Mouse (Mus musculus) macrophage (primary cell): Measurements from ENCODE around the gene Ctnna3. TPM values are rescaled to one million over a fixed set of nuclear protein-coding genes. Genes with fewer than 3 reads are reported as not detected.
"Not testable (repeated sequence)": the region's sequence is repeated elsewhere in the genome, so short reads cannot be mapped to it uniquely, and the experiment has no call there.

ENCODE experiments used
- H3K27ac ChIP-seq: fragments of 350-480 bp; formaldehyde crosslinking; 2 replicates; pipeline ENCODE4 v1.9.0; 2021
- H3K36me3 ChIP-seq: fragments of 350-480 bp; formaldehyde crosslinking; 2 replicates; pipeline ENCODE4 v1.9.0; 2021; ENCODE audit errors: inconsistent target
- H3K4me3 ChIP-seq: fragments of 350-480 bp; formaldehyde crosslinking; 2 replicates; pipeline ENCODE4 v1.9.0; 2021; ENCODE audit errors: inconsistent target
- H3K79me2 ChIP-seq: fragments of 350-480 bp; formaldehyde crosslinking; 2 replicates; pipeline ENCODE4 v1.9.0; 2021; ENCODE audit errors: inconsistent target
- WGBS: methylation state at CpG from one replicate; pipeline ENCODE4 v1.1.7; 2026; ENCODE audit warnings: inconsistent platforms; ENCODE audit not compliant: missing documents; 5-methylcytosine and 5-hydroxymethylcytosine counted together
- polyA plus RNA-seq: library from polyadenylated mRNA; stranded (reverse); fragments of 250-400 nt; gene quantifications from 3 replicates; pipeline ENCODE4 v1.2.4, GENCODE M21; 2018; ENCODE audit warnings: inconsistent platforms
- total RNA-seq, 78 experiments: library from RNA; depleted of rRNA; stranded (reverse); fragments of 250-400 nt; gene quantifications; 1 replicate in 9 of 78; 2 replicates in 24 of 78; 3 replicates in 43 of 78; 4 replicates in 2 of 78; pipeline ENCODE4 v1.2.4; 2018; ENCODE audit warnings: inconsistent platforms in 56 of 78

The Ctnna3 gene
- total RNA-seq (2018; cell fraction: chromatin; rRNA removed), result not detected
- total RNA-seq (2018; cell fraction: cytosol; rRNA removed), result not detected
- total RNA-seq (2018; cell fraction: nucleus; rRNA removed), result under 1 TPM in 1 of 26 experiments, not detected in 25; 0.33 TPM
- not detected in 3 replicates for polyA plus RNA-seq

DNA sequence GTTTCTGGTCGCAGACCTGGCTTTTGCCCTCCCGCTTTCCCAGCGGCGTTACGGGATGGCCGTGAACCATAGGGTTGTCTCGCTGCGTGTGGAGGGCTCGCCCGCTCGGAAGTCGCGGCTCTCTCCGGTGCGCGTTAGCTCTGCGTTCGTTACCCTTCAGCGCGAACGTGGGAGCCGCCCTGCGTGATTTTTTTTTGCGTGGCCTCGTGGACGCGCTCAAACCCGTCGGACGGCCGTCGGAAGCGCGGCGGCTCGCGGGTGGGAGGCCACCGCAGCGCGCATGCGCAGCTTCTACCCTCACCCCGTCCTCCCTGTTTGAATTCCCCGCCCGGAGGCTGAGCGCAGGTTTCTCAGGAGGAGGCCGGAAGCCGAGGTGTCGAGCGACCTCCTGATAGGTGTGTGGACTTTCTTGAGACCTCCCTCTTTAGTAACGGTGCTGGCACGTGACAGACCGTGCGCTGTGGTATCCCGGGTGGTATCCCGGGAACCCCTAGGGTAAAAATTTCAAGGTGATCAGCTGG, at the start of gene Ctnna3:
TSS of gene Ctnna3 (plus strand) at position 314 of the 521 bp plus-strand sequence.
- Histone ChIP-seq H3K4me3 (peak within 1 kb of the TSS; percentile 59), H3K79me2 (no peaks in the 10 kb centered on the region), H3K36me3 (no peaks in the 10 kb centered on the region), H3K27ac (no peak within 1 kb of the TSS)
- 1% methylated on average over 55 of the region's 55 CpGs for whole genome bisulfite sequencing

DNA sequence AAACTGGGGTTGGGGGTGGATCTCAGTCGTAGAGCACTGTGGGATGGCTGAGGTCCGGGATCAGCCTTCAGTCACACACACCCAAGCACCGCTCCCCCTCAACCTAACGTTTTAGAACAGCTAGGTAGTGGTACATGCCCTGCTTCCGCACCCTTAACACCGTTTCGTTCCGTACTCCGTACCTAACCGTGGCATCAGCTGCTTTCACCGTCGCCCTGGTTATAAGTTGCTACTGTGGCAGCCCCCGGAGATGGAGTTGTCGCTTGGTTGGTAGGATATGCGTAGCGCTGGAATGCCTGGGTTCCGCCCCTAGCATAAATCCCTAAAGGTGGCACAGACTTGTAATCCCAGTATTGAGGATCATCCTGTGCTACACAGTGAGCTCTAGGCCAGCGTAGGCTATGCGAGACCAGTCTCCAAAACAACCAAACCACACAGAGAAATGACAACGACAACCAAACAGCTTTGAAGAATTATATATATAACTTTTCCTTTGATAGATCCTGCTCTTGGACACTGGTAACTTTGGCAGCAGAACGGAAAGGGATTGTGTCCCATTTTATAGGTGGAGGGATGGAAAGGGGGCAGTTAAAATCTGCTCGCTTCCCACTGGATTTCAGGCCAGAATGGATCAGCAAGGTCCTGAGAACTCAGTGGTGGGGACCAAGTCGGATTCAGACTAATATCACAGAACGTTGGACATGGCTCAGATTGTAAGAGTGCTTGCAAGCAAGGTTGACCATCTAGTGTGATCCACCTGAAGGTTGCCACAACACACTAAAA, 48.2 kb upstream of the Ctnna3 start, which contains the start of gene Sirt1:
TSS of gene Sirt1 (minus strand) at position 207 of the 783 bp plus-strand sequence.
- Histone ChIP-seq H3K27ac (peak within 1 kb of the TSS; percentile 47), H3K79me2 (no peaks in the 10 kb centered on the region), H3K4me3 (peak within 1 kb of the TSS; percentile 71), H3K36me3 (no peaks in the 10 kb centered on the region)
- WGBS, result 10% methylated on average over 23 of the region's 24 CpGs

DNA sequence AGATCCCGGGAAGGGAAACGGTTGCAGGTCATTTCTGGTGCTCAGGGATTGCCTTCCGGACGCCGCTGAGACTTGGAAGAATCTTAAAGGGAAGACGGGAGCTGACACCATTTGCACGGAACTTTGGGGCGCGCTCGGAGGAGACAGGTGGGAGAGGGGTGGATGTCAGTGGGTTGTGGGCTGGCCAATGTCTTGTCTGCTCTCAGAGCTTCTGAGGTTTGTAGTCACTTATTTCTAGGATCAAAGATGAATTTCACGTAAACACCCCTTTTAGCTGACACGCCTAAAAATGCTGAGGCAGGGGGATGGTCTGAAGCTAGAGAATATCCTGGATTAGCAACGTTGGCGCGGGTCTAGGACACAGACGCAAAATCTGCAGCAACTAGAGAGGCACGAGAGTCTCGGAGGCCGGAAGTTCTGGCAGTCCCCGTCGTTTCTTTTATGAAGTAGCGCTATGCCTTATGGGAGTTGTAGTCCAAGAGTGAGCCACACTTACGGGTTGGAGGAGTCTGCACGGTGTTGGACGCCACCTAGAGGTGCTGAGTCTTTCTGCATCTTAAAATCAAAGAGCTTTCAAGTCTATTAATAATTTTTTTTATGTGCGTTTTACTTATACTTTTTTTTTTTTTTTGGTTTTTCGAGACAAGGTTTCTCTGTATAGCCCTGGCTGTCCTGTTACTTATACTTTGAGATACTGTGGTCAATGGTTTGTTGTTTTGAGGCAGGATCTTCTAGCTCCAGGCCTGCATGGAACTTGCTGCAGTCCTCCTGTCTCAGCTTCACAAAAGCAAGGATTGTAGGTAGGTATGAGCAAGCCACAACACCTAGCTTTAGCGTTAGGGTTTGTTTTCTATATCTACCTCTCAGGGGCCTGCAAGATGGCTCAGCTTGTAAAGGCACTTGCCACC, 47.3 kb upstream of the Ctnna3 start, which contains the start of gene Dnajc12:
TSS of gene Dnajc12 (plus strand) at position 72 of the 908 bp plus-strand sequence.
- WGBS, result under 1% methylated on average over 28 of the region's 28 CpGs
- Histone ChIP-seq H3K36me3 (no peaks in the 10 kb centered on the region), H3K79me2 (no peaks in the 10 kb centered on the region), H3K4me3 (peak within 1 kb of the TSS; percentile 71), H3K27ac (peak within 1 kb of the TSS; percentile 47)

DNA sequence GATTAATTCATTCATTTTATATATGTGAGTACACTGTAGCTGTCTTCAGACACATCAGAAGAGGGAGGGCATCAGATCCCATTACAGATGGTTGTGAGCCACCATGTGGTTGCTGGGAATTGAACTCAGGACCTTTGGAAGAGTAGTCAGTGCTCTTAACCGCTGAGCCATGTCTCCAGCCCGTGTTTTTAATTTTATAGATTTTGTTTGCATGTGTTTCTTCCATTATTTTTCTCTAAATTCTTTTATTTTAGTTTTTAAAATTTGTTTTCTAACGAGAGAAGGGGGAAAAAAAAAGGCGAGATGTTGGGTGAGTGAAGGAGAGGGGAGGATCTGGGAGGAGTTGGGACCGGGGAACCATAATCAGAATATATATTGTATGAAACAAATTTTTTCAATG, 44.0 kb upstream of the Ctnna3 start:
- not testable (repeated sequence) for H3K27ac ChIP-seq, H3K36me3 ChIP-seq, H3K79me2 ChIP-seq
- peak overlapping the region; percentile 71 for H3K4me3 ChIP-seq
- WGBS, result 49% methylated on average over 5 of the region's 5 CpGs

DNA sequence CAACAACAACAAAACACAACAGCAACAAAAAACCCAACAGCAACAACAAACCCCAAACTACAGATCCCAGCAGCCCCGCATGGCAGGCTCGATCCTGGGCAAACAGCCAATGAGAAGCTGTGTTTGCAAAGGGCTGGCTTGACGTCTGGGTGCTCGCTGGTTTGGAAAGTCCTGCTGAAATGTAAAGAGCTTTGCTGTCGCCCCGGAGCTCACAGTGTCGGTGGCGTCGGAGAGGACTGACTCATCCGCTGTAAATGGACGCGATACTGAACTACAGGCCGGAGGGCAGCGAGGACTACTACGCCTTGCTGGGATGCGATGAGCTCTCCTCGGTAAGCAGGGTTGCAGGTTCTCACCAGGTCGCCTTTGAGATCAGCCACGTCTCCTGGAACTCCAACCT, 43.5 kb upstream of the Ctnna3 start:
- no peaks in the 10 kb centered on the region for H3K36me3 ChIP-seq
- no peaks in the 10 kb centered on the region for H3K79me2 ChIP-seq
- peak overlapping the region; percentile 42 for H3K27ac ChIP-seq
- under 1% methylated on average over 19 of the region's 19 CpGs for WGBS
- H3K4me3 ChIP-seq, result peak overlapping the region; percentile 71

DNA sequence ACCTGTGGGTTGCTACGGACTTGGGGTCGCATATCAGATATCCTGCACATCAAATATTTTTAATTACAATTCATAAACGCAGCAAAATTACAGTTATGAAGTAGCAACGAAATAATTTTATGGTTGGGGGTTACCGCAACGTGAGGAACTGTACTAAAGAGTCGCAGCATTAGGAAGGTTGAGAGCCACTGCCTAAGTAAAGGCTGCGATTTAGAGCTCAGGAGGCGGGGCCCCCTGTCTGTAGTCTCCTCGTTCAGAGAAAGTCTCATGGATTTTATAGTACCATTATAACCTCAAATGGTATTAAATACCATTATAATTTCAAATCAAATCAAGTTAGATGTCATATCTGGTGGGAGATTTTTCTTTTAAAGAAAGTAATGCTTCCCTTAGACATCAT, 42.9 kb upstream of the Ctnna3 start:
- Histone ChIP-seq H3K27ac (peak overlapping the region; percentile 42), H3K4me3 (peak overlapping the region; percentile 71), H3K79me2 (no peaks in the 10 kb centered on the region)

DNA sequence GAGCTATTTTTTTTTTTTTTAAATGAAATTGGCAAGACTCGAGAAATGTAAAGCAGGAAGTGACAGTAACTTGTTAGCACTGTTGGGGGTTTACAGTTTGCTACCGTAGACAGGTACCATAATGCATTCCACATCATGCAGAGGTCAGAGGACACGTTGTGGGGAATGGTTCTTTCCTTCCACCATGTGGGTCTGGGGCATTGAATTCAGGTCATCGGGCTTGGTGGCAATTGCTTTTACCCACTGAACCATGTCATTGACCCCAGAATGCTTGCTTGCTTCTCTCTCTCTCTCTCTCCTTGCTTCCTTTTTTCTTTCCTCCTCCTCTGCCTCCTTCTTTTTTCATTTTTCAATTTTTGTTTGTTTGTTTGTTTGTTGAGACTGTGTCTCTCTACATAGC, 41.0 kb upstream of the Ctnna3 start:
- Histone ChIP-seq H3K27ac (no peak overlapping the region), H3K36me3 (no peaks in the 10 kb centered on the region), H3K4me3 (no peak overlapping the region), H3K79me2 (no peaks in the 10 kb centered on the region)
- WGBS, result 73% methylated on average over 4 of the region's 4 CpGs

More for the DNA sequence above, 42.9 kb upstream of the Ctnna3 start:
- no peaks in the 10 kb centered on the region for H3K36me3 ChIP-seq
- WGBS, result 5% methylated on average over 10 of the region's 10 CpGs

DNA sequence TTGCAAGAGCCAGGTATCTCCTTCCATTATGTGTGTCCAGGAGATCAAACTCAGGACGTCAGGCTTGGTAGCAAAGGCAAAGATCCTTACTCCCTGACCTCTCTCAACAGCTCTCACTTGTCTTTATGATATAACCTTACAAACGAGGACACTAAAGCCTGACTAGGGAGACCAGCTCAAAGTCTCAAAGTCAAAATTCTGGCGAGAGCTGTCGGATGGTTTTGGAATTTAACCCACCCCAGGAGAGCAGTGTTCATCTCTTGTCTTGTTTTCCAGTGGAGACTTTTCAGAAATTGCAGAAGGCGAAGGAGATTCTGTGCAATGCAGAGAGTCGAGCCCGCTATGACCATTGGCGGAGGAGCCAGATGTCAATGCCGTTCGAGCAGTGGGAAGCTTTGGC, 32.9 kb upstream of the Ctnna3 start:
- over 99% methylated on average over 10 of the region's 10 CpGs for WGBS
- Histone ChIP-seq H3K4me3 (no peak overlapping the region), H3K36me3 (no peaks in the 10 kb centered on the region), H3K79me2 (no peaks in the 10 kb centered on the region), H3K27ac (no peak overlapping the region)

DNA sequence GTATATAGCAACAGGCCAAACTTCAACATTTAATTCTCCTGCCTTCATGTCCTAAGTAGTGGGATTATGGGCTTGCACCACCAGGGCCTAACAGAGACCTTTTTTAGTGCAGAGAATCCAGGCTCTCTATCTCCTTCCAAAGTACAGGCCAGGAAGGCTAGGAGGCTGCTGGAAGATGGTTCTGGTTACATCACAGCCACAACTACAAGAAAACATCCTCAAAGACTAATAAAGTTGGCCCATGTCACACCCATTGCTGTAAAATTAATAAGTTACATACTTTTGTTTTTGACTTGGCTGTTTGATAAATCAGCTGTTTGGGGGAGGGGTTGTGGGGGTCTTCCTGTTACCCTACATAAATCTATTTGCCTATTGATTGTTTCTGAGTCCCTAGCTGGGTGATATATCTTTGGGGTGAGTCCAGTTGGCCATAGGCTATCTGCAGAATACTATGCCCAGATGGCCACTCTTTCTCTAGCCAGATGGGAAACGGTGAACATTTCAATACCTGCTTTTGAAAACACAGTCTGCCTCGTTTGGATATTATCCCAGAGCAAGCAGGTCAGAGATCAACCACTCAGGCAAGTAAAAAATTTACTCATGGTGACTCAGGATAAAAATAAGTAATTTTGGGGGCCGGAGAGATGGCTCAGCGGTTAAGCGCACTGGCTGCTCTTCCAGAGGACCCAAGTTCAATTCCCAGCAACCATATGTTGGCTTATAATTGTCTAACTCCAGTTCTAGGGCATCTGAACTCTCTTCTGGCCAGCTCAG, 27.0 kb upstream of the Ctnna3 start:
- Histone ChIP-seq H3K36me3 (no peaks in the 10 kb centered on the region), H3K27ac (no peak overlapping the region), H3K4me3 (no peak overlapping the region), H3K79me2 (no peaks in the 10 kb centered on the region)
- 96% methylated on average over 5 of the region's 5 CpGs for WGBS

DNA sequence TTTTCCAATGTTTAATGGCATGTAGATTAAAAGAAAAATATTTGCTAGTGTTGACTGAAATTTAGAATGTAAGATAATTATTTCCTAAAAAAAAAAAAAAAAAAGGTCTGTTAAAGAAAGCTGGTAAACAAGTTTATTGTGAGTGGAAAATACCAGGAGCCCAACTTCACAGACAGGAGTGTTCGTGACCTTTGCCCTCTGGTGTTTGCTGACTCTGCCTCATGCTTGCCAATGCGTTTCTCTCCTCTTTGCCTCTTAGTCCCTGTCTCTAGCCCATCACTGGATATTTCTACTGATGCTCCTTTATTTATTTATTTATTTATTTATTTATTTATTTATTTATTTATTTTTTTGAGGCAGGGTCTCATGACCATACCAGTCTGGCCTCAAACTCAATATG, 26.3 kb upstream of the Ctnna3 start:
- H3K36me3 ChIP-seq, result no peaks in the 10 kb centered on the region
- no peak overlapping the region for H3K4me3 ChIP-seq
- H3K79me2 ChIP-seq, result no peaks in the 10 kb centered on the region
- no peak overlapping the region for H3K27ac ChIP-seq
- 86% methylated on average over 2 of the region's 2 CpGs for WGBS

DNA sequence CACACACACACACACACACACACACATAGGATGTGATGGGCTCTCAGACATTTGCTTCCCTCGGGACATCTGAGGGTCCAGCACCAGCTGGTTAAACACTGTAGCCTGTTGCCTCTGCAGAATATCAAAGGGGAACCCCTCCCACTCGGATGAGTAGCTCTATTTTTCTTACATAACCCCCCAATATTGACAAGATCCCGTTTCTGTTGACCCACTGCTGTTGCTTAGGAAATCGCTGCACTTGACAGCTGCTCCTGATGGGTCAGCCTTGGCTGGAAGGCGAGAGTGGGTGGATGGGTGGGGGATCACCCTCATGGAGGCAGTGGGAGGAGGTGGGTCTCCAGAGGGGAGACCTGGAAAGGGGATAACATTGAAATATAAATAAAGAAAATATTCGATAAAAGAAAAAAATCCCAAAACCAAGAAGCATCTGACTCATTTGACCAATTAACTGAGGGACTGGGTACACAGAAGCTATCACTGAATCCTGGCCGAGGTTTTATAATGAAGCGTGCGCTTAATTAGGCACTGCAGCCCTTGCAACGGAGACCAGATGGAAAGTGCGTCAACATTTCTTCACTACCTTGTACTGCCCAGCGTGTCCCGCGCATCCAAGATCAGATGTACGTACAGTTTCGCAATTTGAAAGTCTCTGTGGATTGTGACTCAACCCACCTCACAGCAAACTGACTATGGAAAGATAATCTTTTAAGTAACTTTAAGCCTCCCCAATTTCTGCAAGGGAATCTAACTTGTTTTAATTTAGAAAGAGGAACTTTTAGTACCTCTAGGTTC, 19.5 kb upstream of the Ctnna3 start:
- H3K4me3 ChIP-seq, result no peak overlapping the region
- WGBS, result 44% methylated on average over 16 of the region's 16 CpGs
- no peaks in the 10 kb centered on the region for H3K79me2 ChIP-seq
- no peaks in the 10 kb centered on the region for H3K36me3 ChIP-seq
- no peak overlapping the region for H3K27ac ChIP-seq

DNA sequence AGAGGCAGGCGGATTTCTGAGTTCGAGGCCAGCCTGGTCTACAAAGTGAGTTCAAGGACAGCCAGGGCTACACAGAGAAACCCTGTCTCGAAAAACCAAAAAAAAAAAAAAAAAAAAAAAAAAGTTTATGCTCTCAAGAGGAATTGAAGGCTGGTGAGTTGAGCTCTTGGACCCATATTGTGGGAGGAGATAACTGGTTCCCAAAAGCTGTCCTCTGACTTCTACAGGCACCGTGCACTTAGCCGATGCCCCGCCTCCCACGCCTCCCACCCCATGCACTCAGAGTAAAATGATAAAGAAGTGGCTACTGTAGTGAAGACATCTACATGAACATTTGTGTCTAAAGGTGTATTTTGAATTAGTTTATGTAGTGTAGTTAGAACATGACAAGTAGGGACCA, 18.2 kb upstream of the Ctnna3 start:
- H3K4me3 ChIP-seq, H3K27ac ChIP-seq, H3K79me2 ChIP-seq, H3K36me3 ChIP-seq: not testable (repeated sequence)
- 90% methylated on average over 2 of the region's 7 CpGs for WGBS

DNA sequence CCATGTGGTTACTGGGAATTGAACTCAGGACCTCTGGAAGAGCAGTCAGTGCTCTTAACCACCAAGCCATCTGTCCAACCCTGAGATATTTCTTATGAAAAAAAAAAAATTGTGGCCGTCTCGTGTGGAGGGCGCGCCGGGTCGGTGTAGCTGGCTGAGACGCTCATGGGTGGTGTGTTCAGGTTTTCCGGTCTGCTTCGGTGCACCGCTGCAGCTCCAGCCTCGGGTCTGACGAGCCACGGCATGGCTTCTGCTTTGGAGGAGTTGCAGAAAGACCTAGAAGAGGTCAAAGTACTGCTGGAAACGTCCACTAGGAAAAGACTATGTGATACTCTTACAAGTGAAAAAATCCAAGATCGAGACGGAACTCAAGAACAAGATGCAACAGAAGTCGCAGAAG, 17.1 kb upstream of the Ctnna3 start:
- Histone ChIP-seq H3K36me3 (no peaks in the 10 kb centered on the region), H3K79me2 (no peaks in the 10 kb centered on the region), H3K4me3 (no peak overlapping the region), H3K27ac (no peak overlapping the region)
- WGBS, result 93% methylated on average over 17 of the region's 17 CpGs
